Mouse (Mus musculus) c-Kit-positive CD71-positive TER-119-negative erythroid progenitor cells, embryonic 14.5 days (primary cell): ENCODE measurements around the gene Mgst2.
A peak's percentile ranks its signal among the peaks of the same experiment; 100 is the strongest.

Source experiments
- DNase-seq: peaks from one replicate; pipeline ENCODE4 v3.0.0-alpha.2; 2013; ENCODE audit warnings: low read depth

Mgst2 gene

DNA sequence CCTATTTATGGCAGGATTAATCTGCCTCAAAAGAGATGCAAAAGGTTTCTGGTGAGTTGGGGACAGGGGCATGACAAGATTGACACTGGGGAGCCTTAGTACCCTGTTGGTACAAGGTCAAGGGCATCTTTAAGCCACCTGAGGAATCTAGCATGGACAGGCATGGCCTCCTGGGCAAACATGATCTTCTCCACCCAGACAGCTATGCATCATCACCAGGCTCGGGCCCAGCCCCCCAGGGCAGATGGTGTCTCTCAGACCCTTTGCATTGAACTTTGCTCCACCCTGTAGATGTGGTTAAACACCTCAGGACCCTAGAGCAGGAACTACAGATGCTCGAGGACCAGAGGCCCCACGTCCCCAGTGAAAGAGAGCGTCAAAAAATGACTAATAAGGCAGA, at the start of gene Mgst2:
Gene Mgst2 (plus strand): TSS at position 301 of the 400 bp plus-strand sequence.
- DNase-seq: no peak

GRCm38 (mm10) chr3:51611972-51612371, 48.2 kb upstream of the Mgst2 start:
- DNase-seq: peak; percentile 35

- no peak for DNase-seq
These were observed 47.5 kb upstream of the Mgst2 start for GRCm38 (mm10) chr3:51612398-51613356.

DNA sequence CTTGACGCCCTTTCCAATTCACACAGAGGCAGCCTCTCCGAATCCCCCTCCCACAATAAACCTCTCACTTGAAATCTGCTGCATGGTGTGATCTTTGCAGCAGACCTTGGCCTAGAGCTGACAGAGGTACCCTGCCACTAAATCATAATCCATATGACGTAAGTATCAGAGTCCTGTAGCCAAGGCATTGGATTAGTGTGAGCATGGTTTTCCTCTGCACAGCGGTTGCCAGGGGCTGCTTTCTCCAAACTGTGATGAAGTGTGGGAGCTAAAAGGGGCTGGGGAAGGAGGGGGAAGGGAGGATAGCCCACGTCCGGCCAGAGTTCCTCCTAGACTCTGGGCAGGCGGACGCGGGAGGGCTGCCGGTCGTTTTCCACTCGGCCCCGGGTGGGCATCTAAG, 45.9 kb upstream of the Mgst2 start:
- DNase-seq: no peak

DNA sequence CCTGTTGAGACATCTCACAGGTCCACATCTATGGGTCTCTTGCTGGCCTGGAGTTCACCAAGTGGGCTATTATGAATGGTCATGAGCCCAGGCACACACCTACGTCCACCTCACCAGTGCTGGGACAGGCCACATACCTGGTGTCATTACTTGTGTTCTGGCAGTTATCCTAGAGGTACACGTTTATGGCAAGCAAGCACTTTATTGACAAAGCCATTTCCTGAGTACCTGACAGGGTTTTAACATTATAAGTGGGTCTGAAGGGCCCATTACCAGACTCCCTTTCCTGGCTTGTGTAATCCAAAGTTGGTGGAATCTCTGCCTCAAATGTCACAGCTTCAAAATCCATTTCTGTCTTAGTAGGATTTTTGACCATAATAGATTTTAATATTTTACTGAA, 36.2 kb upstream of the Mgst2 start:
- no peak for DNase-seq

DNA sequence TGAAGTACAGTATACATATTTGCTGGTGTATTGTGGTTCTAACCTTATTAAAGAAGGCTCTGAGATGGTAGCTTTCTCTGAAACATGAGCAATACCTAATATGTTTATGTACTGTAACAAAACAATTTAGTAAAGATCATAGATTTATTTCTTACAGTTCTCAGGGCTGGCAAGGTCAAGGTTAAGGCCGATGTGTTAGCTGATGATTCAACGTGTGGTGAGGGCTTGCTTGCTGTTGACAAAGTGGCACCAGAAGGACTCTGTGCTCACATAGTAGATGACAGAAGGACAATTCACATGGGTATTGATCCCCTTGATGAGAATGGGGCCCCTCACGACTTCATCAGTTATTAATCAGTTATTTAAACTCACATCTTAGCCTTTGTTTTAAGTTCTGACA, 32.4 kb upstream of the Mgst2 start:
- DNase-seq: no peak

- DNase-seq: no peak
These were observed 31.2 kb upstream of the Mgst2 start for GRCm38 (mm10) chr3:51628977-51629376.

- DNase-seq: no peak
These were observed 29.4 kb upstream of the Mgst2 start for GRCm38 (mm10) chr3:51630746-51631145.

DNA sequence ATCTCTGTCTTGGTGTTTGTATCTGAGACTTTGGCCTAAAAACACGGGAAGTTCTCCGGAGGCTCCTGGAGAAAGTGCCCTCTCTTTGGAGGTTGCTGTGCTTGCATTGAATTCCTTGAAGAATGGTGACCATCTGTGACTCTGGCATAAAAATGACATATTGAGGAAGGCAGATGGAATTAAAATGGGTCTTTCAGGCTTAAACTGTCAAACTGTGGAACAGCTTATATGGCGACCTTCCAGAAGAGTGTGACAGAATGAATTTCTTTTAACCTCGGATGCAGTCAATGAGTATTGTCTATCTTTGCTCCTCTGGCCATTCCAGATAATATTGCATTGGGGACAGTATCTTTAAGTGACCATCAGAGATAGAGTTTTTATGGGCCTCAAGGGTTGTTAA, 28.2 kb upstream of the Mgst2 start:
- no peak for DNase-seq

GRCm38 (mm10) chr3:51634451-51634850, 25.7 kb upstream of the Mgst2 start:
- no peak for DNase-seq

- DNase-seq: no peak
These were observed 24.2 kb upstream of the Mgst2 start for GRCm38 (mm10) chr3:51635960-51636359.

DNA sequence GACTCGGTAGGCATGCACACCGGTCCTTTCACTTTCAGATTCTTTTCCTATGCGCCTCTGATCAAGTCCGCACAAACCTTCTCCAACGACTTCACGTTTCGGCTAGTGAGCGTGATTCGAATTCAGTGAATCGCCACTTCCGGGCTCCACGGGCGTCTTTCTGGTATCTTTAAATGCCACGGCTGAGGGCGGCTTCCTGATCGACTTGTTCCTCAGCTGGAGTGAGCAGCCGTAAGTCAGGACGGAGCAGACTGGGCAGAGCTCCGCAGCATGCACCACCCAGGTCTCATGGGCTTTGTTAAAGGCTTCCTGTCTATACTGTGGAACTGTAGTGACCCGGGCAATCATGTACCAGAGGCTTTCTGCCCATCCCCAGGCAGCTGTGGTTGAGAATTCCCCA, 23.5 kb upstream of the Mgst2 start:
- DNase-seq: no peak

DNA sequence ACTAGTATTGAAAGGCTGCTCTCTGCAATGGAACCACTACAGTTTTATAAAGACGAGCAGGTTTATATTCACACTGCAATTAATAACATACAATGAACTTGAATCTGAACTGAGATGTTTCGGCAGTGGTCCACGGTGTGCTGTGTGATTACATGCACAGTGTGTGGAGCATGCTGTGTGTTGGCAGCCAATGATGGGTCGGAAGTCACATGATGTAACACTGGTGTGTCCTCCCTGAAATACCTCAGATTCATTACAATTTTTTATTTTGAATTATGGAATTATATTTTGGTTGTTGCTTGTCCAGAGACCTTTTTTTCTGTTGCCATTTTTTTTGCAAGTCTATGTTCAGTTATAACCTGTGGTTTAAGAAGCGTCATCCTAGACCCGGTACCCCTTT, 22.8 kb upstream of the Mgst2 start:
- DNase-seq: no peak

- DNase-seq: peak; percentile 34
These were observed 21.9 kb upstream of the Mgst2 start for GRCm38 (mm10) chr3:51638260-51638659.

GRCm38 (mm10) chr3:51645484-51645883, 14.7 kb upstream of the Mgst2 start:
- no peak for DNase-seq

- no peak for DNase-seq
These were observed 13.9 kb upstream of the Mgst2 start for GRCm38 (mm10) chr3:51646301-51646700.

DNA sequence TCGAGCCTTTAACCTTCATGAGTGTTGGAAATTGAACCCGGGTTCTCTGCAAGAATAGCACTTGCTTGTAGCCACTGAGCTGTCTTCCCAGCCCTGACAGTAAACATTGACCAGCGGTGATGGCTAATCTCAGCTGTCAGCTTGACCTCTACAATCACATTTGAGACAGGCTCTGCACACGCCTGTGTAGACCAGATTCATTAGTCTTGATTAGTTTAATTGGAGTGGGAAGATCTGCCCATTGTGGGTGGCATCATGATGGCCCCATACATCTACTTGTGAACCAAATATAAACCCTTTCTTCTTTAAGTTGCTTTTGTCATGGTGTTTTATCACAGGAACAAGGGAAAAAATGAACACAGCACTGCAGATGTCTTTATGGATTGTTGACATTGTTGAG, 12.8 kb upstream of the Mgst2 start:
- no peak for DNase-seq

DNA sequence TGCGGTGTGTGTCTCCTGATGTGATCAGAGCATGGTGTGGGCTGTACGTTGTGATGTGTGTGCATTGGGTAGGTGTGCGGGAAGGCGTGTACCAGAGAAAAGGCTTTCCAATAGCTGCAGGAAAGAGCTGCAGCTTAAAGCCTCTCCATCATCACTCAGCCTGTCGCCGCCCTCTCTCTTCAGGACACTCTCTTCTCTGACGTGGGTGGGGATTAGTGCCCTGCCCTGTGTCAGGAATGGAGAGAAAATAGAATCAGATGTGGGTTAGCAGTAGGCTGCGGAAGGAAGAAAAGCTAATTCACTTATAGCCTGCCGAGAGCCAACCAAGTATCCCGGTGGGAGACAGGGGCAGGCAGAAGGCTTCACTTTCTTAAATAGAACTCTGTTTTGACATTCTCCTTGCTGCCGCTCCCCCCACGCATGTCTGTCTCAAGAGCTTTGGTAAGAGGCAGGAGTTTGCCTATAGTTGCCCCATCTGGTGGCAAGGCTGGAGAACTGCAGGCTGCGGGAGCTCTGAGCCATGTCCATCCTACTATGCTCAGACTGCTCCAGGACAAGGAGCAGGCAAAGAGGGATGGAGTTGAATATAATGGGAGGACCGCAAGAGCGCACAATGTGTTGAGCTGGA, 12.0 kb upstream of the Mgst2 start:
- no peak for DNase-seq

- no peak for DNase-seq
These were observed 10.7 kb upstream of the Mgst2 start for GRCm38 (mm10) chr3:51649426-51649825.

GRCm38 (mm10) chr3:51649986-51650385, 10.2 kb upstream of the Mgst2 start:
- DNase-seq: no peak

- DNase-seq: no peak
These were observed 9.0 kb upstream of the Mgst2 start for GRCm38 (mm10) chr3:51651149-51651548.

DNA sequence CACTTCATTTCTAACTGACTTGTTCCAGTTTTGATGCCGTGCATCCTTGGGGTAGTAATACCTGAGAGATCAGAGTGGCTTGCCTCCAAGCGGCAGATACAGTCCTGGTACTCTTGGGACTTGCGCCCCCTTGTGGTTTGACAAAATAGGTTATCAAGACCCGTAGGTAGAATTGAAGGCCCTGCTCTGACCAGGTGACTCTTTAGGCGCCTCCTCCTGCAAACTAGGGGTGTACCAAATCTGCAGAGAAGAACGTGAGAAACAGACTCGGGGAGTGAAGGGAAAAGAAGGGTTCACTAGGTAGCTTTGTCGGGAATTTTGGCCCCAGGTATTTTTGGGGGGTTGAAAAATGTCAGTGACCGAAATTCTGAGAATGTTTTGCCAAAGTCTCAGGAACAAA, 7.9 kb upstream of the Mgst2 start:
- DNase-seq: peak; percentile 82

DNA sequence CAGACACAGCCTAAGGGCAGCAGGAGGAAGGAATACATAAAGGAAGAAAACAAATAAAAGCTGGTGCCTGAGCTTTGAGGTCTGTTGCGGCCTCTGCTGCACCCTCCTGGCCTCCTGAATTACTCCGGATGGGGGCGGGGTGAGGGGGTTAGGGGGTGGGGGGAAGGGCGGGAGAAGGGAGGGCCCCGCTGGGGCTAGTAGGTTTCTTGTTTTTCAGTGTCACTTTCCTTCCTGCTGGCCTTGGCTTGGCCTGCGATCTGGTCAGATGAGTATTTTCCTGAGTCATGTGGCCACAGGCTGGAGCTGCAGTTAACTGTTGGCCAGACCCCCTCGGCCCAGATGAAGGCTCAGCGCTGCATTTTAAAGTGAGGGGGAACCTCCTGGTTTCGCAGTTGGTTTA, 7.5 kb upstream of the Mgst2 start:
- no peak for DNase-seq
